Mouse (Mus musculus) heart, adult 11 months (tissue): Measurements from ENCODE around the gene Cgas.

Experiments used
- DNase-seq: peaks from one replicate; pipeline ENCODE4 v3.0.0; 2022

Gene Cgas

GRCm38 (mm10) chr9:78451382-78451781 lies 8.3 kb upstream of the Cgas start:
- peak; percentile 95 for DNase-seq

DNA sequence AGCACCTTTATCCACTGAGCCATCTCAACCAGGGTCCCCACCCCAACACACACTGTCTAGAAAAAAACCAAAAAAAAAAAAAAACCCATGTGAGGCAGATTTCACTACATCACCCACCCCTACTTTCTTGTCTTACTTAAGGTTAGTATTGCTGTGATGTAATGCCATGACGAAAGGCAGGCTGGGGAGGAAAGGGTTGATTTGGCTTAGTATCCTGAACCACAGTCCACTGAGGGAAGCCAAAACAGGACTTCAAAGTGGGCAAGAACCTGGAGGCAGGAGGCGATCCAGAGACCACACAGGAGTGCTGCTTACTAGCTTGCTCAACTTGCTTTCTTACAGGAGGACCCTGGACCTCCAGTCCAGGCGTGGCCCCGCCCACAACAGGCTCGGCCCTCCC lies 7.4 kb upstream of the Cgas start:
- DNase-seq, result no peak

DNA sequence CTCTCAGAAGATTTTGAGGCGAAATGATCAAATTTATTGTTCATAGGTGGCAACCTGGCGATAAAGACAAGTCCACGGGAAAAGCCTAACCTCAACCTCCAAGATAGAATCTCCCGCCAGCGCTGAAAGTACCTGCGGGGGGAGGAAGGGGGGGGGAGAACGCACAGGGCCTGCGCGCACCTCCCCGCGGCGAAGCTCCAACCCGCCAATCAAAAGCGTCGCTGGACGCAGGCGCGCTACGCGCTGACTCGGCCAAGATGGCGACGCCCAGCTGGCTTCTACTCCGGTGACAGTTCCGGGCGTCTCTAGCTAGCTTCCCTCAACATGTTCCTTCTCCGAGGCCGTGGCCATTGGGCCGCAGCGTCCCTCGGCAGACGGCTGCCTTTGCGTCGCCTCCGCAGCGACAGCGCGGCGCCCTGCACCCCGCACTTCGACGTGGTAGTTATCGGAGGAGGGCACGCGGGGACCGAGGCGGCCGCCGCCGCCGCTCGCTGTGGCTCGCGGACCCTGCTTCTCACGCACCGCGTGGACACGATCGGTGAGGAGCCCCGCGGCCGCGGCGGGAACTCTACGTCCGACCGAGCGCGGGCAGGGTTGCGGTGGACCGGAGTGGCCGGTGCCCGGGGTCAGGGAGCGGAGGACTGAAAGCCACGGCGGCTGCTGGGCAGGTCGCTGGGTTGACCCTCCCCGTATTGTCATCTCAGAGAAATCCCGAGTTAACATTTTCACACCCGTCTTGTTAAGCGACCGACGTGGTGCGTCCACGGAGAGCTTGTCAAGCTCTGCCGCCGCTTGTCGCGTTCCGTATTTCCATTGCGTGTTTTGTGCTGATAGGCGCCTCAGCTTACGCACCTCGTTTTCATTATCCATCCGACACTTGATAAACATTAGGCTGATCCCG lies 5.2 kb upstream of the Cgas start, which contains the start of the genes Mto1 and Gm17324:
Gene Mto1, plus strand, starts transcription at position 236 of the 901 bp plus-strand sequence.
Gene Gm17324, minus strand, starts transcription at position 814 of the 901 bp plus-strand sequence.
- DNase-seq, result peak; percentile 99

DNA sequence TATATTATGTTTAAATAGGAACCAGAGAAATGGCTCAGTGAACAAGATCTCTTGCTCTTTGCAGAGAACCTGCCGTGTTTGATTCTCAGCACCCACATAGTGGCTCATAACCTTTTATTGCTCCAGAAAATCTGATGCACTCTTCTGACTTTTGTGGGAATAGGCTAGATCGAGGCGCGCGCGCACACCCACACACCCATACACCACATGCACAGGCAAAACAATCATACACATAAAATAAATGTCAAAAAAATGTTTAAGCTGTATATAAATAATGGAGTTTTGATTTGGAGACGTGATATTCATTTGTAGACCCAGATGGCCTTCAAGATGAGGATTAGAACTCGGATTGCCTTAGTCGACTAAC lies 4.6 kb upstream of the Cgas start:
- DNase-seq, result no peak

GRCm38 (mm10) chr9:78442237-78442578 lies 829 bp downstream of the Cgas start:
- no peak for DNase-seq

DNA sequence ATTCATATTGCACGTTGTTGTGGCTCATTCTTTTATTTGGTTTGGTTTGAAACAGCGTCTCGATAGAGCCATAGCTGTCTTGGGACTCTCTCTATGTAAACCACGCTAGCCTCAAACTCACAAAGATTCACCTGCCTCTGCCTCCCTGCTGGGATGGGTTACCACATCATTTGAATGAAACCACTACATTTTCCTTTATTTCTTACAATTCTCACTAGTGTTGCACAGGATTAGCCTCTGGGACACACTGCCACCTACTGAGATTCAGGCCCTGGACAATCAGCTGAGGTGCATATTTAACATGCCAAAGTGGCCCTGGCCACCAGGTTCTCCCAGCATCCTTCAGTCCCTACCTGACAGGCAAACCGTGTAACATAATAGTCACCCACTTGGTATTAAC lies 3.6 kb downstream of the Cgas start:
- no peak for DNase-seq

DNA sequence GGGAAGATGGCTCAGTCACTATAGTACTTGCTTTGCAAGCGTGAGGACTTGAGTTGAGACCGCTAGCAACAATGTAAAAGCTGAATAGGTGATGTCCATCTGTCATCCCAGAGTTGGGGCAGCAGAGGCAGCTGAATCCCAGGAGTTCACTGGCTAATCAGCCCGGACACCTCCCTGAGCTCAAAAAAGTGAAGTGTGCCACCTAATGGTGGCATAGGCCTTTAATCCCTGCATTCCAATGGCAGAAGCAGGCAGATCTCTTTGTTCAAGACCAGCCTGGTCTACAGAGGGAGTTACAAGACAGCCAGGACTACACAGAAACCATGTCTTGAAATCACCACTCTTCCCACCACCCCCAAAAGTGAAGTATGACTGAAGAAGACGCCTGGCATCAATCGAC lies 10.6 kb downstream of the Cgas start:
- no peak for DNase-seq

DNA sequence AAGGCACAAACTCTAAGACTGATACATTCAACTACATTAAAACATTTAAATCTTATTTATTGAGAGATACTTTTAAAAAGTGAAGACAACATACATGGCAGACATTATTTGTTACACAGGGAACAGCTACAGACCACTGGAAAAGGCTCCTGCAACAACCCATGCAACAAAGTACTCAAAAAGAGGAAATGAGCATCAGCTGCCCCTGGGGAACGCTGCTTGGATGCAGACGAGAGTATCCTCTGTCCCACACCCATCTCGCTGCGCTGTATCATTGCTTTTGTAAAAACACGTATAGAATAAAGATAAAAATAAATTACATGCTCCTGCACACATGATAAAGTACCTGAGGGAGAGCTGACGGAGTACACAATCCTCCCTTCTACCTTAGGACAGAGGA lies 12.6 kb downstream of the Cgas start:
- DNase-seq, result no peak

DNA sequence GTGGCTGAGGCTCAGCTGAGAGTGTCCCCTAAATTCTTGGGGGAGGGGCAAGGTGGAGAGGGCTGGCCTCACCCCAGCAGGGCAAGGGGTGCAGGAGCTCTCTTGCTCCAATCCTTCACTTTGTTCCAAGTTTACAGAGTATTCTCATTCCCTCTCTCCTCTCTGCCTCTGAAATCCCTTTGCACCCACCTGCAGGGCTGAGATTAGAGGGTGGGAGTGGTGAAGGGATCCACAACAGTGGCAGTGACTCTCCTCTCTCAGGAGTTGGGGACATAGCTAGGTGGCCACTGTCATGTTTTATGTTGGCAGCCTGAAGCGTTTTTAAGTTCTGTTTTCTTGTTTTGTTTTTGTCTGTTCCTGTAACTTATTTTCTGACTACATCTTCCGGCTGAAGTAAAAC lies 13.5 kb downstream of the Cgas start:
- peak; percentile 62 for DNase-seq

- DNase-seq, result peak; percentile 80
Observed at GRCm38 (mm10) chr9:78428870-78429432, 14.1 kb downstream of the Cgas start.

- DNase-seq, result peak; percentile 93
Observed at GRCm38 (mm10) chr9:78428185-78428584, 14.9 kb downstream of the Cgas start.

- DNase-seq, result peak; percentile 61
Observed at GRCm38 (mm10) chr9:78427362-78427781, 15.7 kb downstream of the Cgas start.

DNA sequence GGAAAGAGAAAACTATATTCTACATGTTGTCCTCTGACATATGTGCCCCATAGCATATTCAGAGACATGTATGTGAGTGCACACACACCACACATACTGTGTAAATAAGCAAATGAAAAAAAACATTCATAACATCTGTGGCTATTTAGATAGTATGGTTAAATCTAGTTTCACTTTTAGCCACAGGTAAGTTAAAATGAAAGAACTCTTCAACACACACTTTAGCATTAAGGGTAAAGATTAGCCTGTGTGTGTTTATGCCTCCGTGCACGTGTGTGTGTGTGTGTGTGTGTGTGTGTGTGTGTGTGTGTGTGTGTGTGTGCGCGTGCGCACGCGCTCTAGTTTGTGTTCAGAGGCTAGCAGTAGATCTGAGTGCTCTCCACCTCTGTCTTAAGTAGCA lies 41.4 kb downstream of the Cgas start:
- DNase-seq, result peak; percentile 17

DNA sequence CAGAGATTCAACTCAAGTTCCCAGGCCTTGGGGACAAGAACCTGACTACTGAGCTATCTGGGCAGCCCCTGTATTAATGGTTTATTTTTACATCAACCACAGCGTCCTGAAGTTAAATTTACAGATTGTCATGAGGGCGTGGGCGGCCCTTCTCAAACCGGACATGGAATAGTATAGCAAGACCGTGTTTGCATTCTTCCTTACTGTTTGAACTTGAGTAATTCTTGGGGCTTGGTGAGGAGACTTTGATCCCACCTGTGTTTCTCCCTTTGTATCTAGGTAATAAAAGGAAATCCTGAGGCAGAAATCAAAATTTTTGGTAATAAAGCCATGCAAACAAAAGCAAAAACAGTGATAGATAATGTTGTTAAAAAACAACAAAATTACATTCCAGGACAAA lies 42.5 kb downstream of the Cgas start:
- DNase-seq, result peak; percentile 31

DNA sequence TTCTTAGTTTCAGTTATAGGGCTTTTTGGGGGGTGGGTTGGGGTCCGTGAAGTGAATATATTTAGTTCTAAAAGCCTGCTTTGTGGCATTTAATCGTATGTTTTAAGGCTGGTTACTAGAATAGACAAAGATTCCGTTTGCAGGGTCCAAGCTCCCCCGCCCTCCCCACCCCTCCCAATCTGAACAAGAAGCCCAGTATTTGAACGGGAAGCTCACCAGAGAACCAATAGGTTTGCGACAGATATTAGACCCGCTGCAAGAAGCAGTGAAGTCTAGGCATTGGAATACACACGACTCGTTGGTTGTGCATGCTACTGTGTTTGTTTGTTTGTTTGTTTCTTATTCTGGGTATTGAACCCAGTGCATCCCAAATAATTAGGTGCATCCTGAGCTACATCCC lies 46.5 kb downstream of the Cgas start:
- no peak for DNase-seq

- peak; percentile 93 for DNase-seq
Observed at GRCm38 (mm10) chr9:78395630-78396351, 47.2 kb downstream of the Cgas start, which contains the start of gene Ddx43. Gene Ddx43 (plus strand): TSS chr9:78395777.

- no peak for DNase-seq
Observed at GRCm38 (mm10) chr9:78395244-78395629, 47.8 kb downstream of the Cgas start.

DNA sequence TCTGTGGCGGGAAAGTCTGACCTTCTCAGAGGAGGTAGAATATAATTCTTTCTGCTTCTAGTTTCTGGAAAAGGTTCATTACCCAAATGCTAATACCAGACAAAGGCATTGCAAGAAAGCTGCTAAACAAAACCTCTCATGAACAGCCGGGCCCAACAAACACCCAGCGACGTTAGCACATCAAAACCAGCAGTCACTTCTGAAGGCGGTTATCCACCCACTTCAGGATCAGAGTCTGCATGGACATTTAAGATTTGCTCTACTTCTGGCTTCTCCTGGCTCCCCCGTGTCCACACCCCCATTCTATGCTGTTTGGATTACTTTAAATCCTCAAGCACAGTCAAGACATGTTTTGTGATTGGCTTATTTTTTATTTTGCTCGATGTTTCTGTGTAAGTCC lies 48.4 kb downstream of the Cgas start:
- peak; percentile 62 for DNase-seq

GRCm38 (mm10) chr9:78393741-78394140 lies 49.3 kb downstream of the Cgas start:
- peak; percentile 28 for DNase-seq

DNA sequence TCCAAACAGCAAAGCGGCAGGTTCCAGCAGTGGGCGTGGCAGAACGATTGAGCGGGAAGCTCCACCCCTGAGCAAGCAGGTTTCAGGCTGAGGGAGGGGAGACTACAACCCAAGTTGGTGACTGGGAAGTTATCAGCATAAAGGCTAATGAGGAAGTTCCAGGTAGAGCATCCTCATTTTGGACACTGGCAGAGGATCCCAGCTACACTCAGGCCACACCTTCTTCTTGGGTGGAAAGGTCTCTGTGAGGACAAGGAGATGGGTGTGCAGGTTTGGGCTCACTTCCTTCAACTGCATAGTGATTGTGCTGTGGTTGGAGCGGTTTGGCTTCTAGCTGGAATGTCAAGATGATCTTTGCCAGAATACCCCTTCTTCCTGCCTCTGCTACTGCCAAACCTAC lies 53.1 kb downstream of the Cgas start:
- peak; percentile 82 for DNase-seq

- DNase-seq, result no peak
Observed at GRCm38 (mm10) chr9:78386947-78387346, 56.1 kb downstream of the Cgas start.

DNA sequence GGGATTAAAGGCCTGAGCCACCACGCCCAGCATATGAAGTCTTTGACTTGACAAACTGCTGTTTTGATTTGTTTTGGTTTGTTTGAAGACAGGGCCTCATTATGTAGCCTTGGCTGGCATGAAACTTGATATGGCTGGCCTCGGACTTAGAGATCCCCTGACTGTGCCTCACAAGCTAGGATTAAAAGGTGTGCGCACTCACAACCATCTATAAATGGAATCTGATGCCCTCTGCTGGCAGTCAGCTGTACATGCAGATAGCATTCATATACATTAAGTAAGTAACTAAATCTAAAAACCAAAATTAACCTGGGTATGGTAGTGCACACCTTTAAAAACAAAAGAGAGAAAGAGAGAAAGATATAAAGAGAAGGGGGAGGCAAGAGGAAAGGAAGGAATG lies 57.1 kb downstream of the Cgas start:
- DNase-seq, result no peak
